Mouse (Mus musculus): ENCODE data around the gene Fam71e1. TPM values are rescaled to one million over a fixed set of nuclear protein-coding genes. Genes with fewer than 3 reads are reported as not detected.

The Fam71e1 gene
- polyA plus RNA-seq, 1 experiment, result 2.7 TPM

DNA sequence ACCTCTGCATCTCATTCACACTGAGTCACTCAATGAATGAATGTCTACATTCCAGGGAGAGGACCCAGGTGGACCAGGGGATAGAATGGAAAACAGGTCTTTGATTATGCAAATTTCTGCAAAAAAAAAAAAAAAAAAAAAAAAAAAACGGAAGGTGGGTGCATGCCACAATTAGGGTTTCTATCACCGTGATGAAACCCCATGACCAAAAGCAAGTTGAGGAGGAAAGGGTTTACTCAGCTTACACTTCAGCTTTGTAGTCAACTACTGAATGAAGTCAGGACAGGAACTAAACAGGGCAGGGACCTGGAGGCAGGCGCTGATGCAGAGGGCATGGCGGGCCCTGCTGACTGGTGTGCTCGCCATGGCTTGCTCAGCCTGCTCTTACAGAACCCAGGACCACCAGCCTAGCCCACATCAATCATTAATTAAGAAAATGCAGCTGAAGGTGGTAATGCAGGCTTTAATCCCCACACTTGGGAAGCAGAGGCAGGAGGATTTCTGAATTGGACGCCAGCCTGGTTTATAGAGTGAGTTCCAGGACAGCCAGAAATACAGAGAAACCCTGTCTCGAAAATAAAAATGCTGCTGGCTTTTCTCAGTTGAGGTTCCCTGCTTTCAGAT lies 10.7 kb upstream of the Fam71e1 start:
- Histone ChIP-seq H3K27ac (ENCODE audit: insufficient read depth, low read length) (no peak overlapping the region), H3K4me3 (ENCODE audit: insufficient read depth, low read length) (no peak overlapping the region), H3K4me1 (ENCODE audit: control insufficient read depth, insufficient read depth, low read length) (no peaks in the 10 kb centered on the region)
- no peak for TF ChIP-seq CTCF (IDR thresholded peaks at IDR 0.05; ENCODE audit: borderline replicate concordance, insufficient read depth, low read length)
- no peak for TF ChIP-seq POLR2A (IDR thresholded peaks at IDR 0.05; ENCODE audit: low read depth, low read length)

DNA sequence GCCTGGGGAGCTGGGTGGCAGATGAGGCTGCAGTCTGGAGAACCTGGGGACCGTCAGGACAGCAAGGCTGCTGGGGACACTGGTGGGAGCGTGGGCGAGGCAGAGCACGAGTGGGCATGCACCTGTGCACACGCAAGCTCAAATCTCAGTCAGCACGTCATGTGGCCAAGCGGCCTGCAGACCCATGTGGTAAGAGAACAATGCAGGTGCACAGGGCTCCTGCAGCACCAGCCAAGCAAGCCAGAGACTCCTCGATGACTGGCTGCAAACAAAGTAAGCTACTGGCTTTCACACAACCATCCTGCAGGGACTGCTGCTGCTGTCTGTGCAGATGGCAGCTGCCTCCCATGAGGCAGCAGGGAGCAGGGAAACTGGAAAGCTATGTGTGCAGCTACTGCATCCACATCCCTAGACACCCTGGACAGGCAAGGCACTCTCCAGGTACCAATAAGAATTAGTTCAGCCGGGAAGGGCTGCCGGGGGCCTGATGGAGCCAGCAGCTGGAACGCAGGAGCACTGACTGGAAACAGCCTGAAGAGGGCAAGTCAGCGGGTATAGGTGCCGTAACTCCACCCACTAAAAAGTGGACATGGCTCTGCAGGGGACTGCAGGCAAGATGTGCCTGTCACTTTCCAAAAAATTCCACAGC lies 9.3 kb upstream of the Fam71e1 start:
- no peaks in the 10 kb centered on the region for H3K4me1 ChIP-seq (ENCODE audit: control insufficient read depth, insufficient read depth, low read length)
- TF ChIP-seq POLR2A (IDR thresholded peaks at IDR 0.05; ENCODE audit: low read depth, low read length) (no peak), CTCF (IDR thresholded peaks at IDR 0.05; ENCODE audit: borderline replicate concordance, insufficient read depth, low read length) (no peak)
- no peak overlapping the region for H3K27ac ChIP-seq (ENCODE audit: insufficient read depth, low read length)
- H3K4me3 ChIP-seq (ENCODE audit: insufficient read depth, low read length), result no peak overlapping the region

DNA sequence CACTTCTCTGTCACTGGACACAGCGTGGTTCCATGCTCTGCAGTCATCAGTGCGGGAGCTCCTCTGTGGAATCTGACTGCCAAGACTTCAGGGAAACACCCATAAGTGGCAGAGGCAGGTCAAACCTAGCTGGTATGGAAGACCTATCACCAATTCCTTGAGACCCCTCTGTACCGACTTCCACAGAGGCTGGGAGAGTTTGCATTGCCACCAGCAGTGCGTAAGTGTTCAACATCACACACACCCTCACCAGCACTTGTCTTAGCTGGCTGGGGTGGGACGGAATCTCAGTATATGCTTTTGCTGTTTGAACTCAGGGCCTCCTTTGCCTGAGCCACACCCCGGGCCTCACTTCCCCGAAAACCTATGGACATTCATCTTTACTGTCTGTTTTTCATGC lies 8.4 kb upstream of the Fam71e1 start:
- Histone ChIP-seq H3K27ac (ENCODE audit: insufficient read depth, low read length) (no peak overlapping the region), H3K4me1 (ENCODE audit: control insufficient read depth, insufficient read depth, low read length) (no peaks in the 10 kb centered on the region), H3K4me3 (ENCODE audit: insufficient read depth, low read length) (no peak overlapping the region)
- TF ChIP-seq POLR2A (IDR thresholded peaks at IDR 0.05; ENCODE audit: low read depth, low read length) (no peak), CTCF (IDR thresholded peaks at IDR 0.05; ENCODE audit: borderline replicate concordance, insufficient read depth, low read length) (no peak)

DNA sequence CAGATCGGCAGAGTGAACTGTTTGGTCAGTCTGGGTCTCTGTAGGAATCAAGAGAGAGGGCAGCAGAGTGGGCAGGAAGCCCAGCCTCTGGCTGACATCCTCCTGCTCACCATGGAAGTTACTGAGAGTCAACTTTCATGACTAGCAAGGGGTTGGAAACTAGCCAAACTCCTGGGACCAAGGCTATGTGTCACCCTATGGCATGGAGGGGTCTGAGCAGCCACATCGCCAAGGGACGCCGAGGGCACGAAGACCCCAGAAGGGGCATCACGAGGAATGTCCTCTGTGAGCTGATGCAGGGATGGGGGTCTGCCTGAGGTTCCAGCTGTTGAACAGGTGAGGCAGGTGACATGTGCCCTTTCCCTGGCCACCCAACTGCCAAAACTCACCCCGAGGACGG lies 7.8 kb upstream of the Fam71e1 start:
- Histone ChIP-seq H3K4me1 (ENCODE audit: control insufficient read depth, insufficient read depth, low read length) (no peaks in the 10 kb centered on the region), H3K4me3 (ENCODE audit: insufficient read depth, low read length) (no peak overlapping the region), H3K27ac (ENCODE audit: insufficient read depth, low read length) (no peak overlapping the region)
- no peak for TF ChIP-seq POLR2A (IDR thresholded peaks at IDR 0.05; ENCODE audit: low read depth, low read length)
- no peak for TF ChIP-seq CTCF (IDR thresholded peaks at IDR 0.05; ENCODE audit: borderline replicate concordance, insufficient read depth, low read length)

DNA sequence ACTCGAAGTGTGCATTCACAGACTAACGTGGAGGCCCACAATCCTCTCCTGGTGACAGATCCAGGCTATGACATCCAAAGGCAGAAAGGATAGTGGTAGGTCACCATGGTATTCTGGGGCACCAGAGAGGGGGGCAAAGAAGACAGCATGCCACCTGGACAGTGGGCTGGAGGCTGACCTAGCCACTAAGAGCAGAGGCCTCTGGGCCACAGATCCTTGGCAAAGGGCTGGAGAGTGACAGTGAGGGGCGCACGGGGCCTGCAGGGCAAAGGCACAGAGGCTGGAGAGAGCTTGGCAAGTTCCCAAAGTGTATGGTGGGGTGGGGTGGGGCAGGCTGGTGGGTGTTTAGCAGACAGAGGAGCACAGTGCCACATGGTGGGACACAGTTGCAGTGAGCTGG lies 6.1 kb upstream of the Fam71e1 start:
- TF ChIP-seq POLR2A (IDR thresholded peaks at IDR 0.05; ENCODE audit: low read depth, low read length) (no peak), CTCF (IDR thresholded peaks at IDR 0.05; ENCODE audit: borderline replicate concordance, insufficient read depth, low read length) (no peak)
- H3K4me1 ChIP-seq (ENCODE audit: control insufficient read depth, insufficient read depth, low read length), result peaks cover 3% of the 10 kb centered on the region; the same call in 1 of the 2 replicates
- no peak overlapping the region for H3K4me3 ChIP-seq (ENCODE audit: insufficient read depth, low read length)
- H3K27ac ChIP-seq (ENCODE audit: insufficient read depth, low read length), result no peak overlapping the region

DNA sequence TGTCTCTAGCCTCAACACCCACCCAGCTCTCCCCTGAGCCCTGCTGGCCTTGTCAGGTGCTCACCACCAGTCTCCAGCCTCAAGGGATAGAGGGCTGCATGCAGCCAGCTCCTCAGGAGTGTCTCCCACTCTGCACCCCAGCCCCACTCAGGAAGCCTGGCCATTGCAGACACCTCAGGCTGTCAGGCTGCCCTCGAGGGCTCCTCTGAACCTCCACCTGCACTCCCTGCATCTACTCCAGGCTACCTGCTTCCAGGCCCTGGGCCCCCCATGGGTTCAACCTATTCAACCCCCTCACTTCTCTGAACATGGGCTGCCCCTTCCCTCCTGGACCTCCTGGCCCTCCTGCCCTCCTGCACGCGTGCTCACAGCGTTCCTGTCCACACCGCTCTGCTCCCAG lies 5.0 kb upstream of the Fam71e1 start:
- Histone ChIP-seq H3K4me1 (ENCODE audit: control insufficient read depth, insufficient read depth, low read length) (peaks cover 6% of the 10 kb centered on the region; the same call in 1 of the 2 replicates), H3K4me3 (ENCODE audit: insufficient read depth, low read length) (no peak overlapping the region), H3K27ac (ENCODE audit: insufficient read depth, low read length) (no peak overlapping the region)
- TF ChIP-seq POLR2A (IDR thresholded peaks at IDR 0.05; ENCODE audit: low read depth, low read length), result no peak
- TF ChIP-seq CTCF (IDR thresholded peaks at IDR 0.05; ENCODE audit: borderline replicate concordance, insufficient read depth, low read length), result no peak

DNA sequence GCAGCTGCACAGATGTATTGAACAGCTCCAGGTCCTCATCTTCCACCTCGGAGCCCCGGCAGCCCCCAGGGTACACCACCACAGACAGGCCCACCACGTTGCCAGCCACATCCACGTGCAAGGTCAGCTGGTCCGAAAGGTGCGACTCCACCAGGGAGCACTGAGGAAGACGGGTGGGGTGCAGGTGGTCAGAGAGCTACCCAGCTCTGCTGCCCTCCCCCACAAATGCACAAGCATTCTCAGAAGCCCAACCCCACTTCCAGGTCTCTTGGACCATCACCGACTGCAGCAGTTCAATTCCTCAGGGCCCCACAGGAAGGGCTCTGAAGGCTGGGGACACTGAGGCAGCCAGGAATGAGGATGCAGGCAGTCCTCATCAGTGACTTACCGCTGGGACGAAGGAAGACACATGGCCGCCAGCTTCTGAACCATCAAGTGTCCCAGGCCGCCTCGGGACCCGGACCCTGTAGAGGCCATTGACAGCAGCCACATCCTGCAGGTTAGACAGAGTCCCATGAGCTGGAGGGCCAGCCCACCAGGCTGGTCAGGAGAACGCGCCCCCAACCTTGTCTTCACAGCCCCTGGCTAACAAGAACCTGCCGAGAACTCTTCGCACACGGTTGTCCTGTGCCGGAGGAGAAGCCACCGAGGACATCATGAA lies 4.1 kb upstream of the Fam71e1 start:
- Histone ChIP-seq H3K27ac (ENCODE audit: insufficient read depth, low read length) (no peak overlapping the region), H3K4me1 (ENCODE audit: control insufficient read depth, insufficient read depth, low read length) (peaks cover 6% of the 10 kb centered on the region; the same call in 1 of the 2 replicates), H3K4me3 (ENCODE audit: insufficient read depth, low read length) (no peak overlapping the region)
- TF ChIP-seq POLR2A (IDR thresholded peaks at IDR 0.05; ENCODE audit: low read depth, low read length), result no peak
- TF ChIP-seq CTCF (IDR thresholded peaks at IDR 0.05; ENCODE audit: borderline replicate concordance, insufficient read depth, low read length), result no peak

DNA sequence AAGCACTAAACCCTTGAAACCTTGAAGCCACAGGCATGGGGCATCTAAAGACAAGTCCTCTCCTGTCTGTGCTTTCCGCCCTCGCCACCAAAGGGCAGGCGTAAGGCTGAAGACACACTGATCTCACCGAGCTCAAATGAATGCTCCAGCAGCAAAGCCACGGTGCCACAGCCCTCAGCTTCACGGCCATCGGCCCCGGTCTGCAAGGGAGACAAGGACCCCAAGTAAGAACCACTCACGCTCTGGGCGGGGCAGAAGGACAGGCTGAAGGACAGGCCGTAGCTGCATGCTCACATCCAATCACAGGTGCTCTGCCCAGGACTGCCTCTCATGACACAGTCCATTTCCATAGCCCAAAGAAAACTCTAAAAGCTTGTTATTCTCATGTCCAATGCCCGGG lies 1.7 kb upstream of the Fam71e1 start:
- no peak overlapping the region for H3K4me3 ChIP-seq (ENCODE audit: insufficient read depth, low read length)
- peaks cover 6% of the 10 kb centered on the region; the same call in 1 of the 2 replicates for H3K4me1 ChIP-seq (ENCODE audit: control insufficient read depth, insufficient read depth, low read length)
- H3K27ac ChIP-seq (ENCODE audit: insufficient read depth, low read length), result no peak overlapping the region
- TF ChIP-seq CTCF (IDR thresholded peaks at IDR 0.05; ENCODE audit: borderline replicate concordance, insufficient read depth, low read length) (no peak), POLR2A (IDR thresholded peaks at IDR 0.05; ENCODE audit: low read depth, low read length) (no peak)

DNA sequence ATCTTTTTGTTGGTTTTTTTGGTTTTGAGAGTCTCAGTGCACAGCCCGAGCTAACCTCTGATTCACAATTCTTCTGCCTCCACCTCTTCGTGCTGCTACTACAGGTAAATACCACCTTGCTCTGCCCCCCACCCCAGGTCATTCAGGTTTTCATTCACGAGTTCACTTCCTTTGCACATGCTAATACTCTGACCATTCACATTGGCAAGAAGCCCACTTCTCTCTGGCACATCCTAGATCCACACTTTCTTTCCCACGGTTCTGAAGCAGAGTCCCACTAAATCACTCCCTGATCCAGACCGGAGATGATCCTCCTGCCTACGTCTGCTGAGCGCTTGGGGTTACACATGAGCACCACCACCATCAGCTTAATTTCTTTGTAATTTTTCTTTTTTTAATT lies 1.3 kb upstream of the Fam71e1 start:
- Histone ChIP-seq H3K4me3 (ENCODE audit: insufficient read depth, low read length) (peak overlapping the region; percentile 59), H3K27ac (ENCODE audit: insufficient read depth, low read length) (no peak overlapping the region), H3K4me1 (ENCODE audit: control insufficient read depth, insufficient read depth, low read length) (peaks cover 6% of the 10 kb centered on the region; the same call in 1 of the 2 replicates)
- TF ChIP-seq POLR2A (IDR thresholded peaks at IDR 0.05; ENCODE audit: low read depth, low read length) (no peak), CTCF (IDR thresholded peaks at IDR 0.05; ENCODE audit: borderline replicate concordance, insufficient read depth, low read length) (no peak)

DNA sequence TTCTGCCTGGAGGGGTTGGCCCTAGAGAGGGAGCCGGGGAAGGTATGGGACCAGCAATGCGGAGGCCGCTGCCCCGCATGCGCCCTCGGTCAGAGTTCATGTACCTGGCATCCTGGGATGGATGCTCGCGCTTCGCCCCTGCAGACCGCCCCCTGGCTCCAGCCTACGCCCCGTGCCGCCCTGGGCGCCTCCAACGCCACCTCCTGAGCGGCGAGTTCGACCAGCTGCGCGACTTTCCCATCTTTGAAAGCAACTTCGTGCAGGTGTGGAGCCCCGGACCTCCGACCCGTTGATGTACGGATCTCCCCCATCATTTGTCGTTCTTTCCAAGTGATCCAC lies 359 bp downstream of the Fam71e1 start:
- Histone ChIP-seq H3K27ac (ENCODE audit: insufficient read depth, low read length) (no peak overlapping the region; the same call in 1 of the 2 replicates), H3K4me1 (ENCODE audit: control insufficient read depth, insufficient read depth, low read length) (peaks cover 6% of the 10 kb centered on the region; the same call in 1 of the 2 replicates), H3K4me3 (ENCODE audit: insufficient read depth, low read length) (peak overlapping the region; percentile 78)
- no peak for TF ChIP-seq POLR2A (IDR thresholded peaks at IDR 0.05; ENCODE audit: low read depth, low read length)
- TF ChIP-seq CTCF (IDR thresholded peaks at IDR 0.05; ENCODE audit: borderline replicate concordance, insufficient read depth, low read length), result no peak

Measured in embryonic fibroblast, embryonic 13.5 days (primary cell).